Mouse (Mus musculus) lung, postnatal 10 days (tissue): ENCODE data around the gene Prm1.
A peak's percentile ranks its signal among the peaks of the same experiment; 100 is the strongest.
"Not testable (repeated sequence)": the region's sequence is repeated elsewhere in the genome, so short reads cannot be mapped to it uniquely, and the experiment has no call there.

Source experiments
- DNase-seq: peaks from one replicate; pipeline ENCODE4 v3.0.0; 2021

Prm1 gene

GRCm38 (mm10) chr16:10821387-10821786 lies 15.7 kb upstream of the Prm1 start:
- no peak for DNase-seq

- no peak for DNase-seq
These were observed 14.3 kb upstream of the Prm1 start for GRCm38 (mm10) chr16:10819966-10820365.

- DNase-seq = no peak
These were observed 13.0 kb upstream of the Prm1 start for GRCm38 (mm10) chr16:10818579-10819135.

GRCm38 (mm10) chr16:10814864-10815263 lies 9.2 kb upstream of the Prm1 start:
- DNase-seq = peak; percentile 65

- DNase-seq = no peak
These were observed 8.1 kb upstream of the Prm1 start for GRCm38 (mm10) chr16:10813726-10814125.

- DNase-seq = no peak
These were observed 7.3 kb upstream of the Prm1 start, which contains the start of gene Gm11172 for GRCm38 (mm10) chr16:10812865-10813371. TSS of gene Gm11172 (plus strand) at chr16:10812915.

- no peak for DNase-seq
These were observed 4.7 kb upstream of the Prm1 start for GRCm38 (mm10) chr16:10810376-10810775.

- DNase-seq = not testable (repeated sequence)
These were observed 3.2 kb downstream of the Prm1 start for GRCm38 (mm10) chr16:10802420-10802819.

GRCm38 (mm10) chr16:10796034-10796433 lies 9.6 kb downstream of the Prm1 start, which contains the start of gene Prm2:
TSS of gene Prm2 (minus strand) at chr16:10796134.
- no peak for DNase-seq

GRCm38 (mm10) chr16:10790702-10791101 lies 14.9 kb downstream of the Prm1 start, which contains the start of gene Prm3:
TSS of gene Prm3 (minus strand) at chr16:10790914.
- no peak for DNase-seq

- DNase-seq = no peak
These were observed 16.8 kb downstream of the Prm1 start for GRCm38 (mm10) chr16:10788866-10789265.

GRCm38 (mm10) chr16:10788271-10788670 lies 17.4 kb downstream of the Prm1 start, which contains the start of gene Tnp2:
TSS of gene Tnp2 (minus strand) at chr16:10788660.
- DNase-seq = no peak

- DNase-seq = no peak
These were observed 18.0 kb downstream of the Prm1 start for GRCm38 (mm10) chr16:10787548-10788058.

- no peak for DNase-seq
These were observed 18.7 kb downstream of the Prm1 start for GRCm38 (mm10) chr16:10786782-10787547.

GRCm38 (mm10) chr16:10786288-10786687 lies 19.4 kb downstream of the Prm1 start:
- DNase-seq = peak; percentile 94

GRCm38 (mm10) chr16:10785371-10786231 lies 20.0 kb downstream of the Prm1 start, which contains the start of gene Socs1:
TSS of gene Socs1 (minus strand) at chr16:10785536.
- DNase-seq = peak; percentile 94

GRCm38 (mm10) chr16:10784793-10785370 lies 20.8 kb downstream of the Prm1 start:
- DNase-seq = peak; percentile 96

- peak; percentile 64 for DNase-seq
These were observed 21.5 kb downstream of the Prm1 start for GRCm38 (mm10) chr16:10783883-10784792.

- DNase-seq = no peak
These were observed 22.2 kb downstream of the Prm1 start for GRCm38 (mm10) chr16:10783451-10783850.

- DNase-seq = no peak
These were observed 22.5 kb downstream of the Prm1 start for GRCm38 (mm10) chr16:10783152-10783434.

GRCm38 (mm10) chr16:10782377-10783151 lies 23.1 kb downstream of the Prm1 start:
- no peak for DNase-seq
